Mouse (Mus musculus): ENCODE data around the gene Ell3. TPM values are rescaled to one million over a fixed set of nuclear protein-coding genes. Genes with fewer than 3 reads are reported as not detected.

Gene Ell3
- 77.0 to 92.7 TPM (median 80.8 TPM) in 4 replicates for total RNA-seq (2023)

DNA sequence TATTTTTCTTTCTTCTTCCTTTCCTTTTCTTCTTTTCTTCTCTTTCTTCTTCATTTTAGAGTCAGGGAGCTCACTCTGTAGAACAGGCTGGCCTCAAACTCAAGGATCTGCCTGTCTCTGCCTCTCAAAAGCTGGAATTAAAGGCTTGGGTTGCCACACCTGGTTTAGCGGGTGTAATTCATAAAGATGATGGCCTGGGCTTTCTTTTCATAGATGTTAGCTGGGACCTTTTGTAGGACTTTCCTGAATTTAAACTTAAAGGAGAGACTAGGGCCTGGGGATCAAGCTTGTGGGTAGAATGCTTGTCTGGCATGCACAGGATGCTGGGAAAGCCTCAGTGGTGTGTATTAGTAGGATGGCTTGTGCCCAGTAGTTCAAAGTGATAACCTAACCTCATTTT is at the start of gene Ell3:
Gene Ell3 (minus strand): TSS at position 101 of the 400 bp plus-strand sequence.

DNA sequence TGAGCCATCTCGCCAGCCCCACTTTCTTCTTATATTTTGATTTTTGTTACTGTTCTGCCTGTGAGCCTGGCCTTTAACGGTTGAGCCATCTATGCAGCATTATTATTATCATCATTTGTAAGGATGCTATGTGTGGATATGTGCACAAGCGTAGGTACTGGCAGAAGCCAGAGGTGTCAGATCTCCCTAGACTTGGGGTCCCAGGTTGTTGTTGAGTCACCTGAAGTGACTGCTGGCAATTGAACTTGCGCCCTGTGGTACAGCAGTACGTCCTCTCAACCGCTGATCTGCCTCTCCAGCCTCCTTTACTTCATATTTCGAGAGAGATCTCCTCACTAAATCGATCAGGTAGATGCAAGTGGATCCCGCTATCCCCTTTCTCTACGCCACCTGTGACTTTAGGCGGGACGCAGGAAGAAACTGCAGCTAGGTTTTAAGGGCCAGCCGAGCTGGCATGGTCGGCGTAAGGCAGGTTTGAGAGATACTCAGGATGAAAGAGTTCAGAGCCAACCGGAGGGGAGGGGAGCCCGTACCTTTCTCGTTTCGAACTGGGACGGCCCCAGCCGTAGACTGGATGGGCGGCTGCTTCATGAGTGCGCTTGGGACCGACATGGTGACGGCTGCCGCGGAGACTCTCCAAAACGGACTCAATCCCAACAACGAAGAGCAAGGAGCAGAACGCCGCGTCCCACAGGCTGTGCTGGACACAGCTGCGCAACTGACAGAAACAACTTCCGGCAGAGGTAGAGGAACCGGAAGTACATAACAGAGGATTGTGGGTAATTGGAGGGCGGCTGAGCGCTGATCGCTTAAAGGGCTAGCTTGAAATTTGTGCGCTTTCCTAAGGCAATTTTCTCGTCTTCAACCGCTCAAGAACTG is 29.5 kb upstream of the Ell3 start, which contains the start of gene Mfap1b:
Gene Mfap1b (minus strand): TSS at position 767 of the 879 bp plus-strand sequence.

DNA sequence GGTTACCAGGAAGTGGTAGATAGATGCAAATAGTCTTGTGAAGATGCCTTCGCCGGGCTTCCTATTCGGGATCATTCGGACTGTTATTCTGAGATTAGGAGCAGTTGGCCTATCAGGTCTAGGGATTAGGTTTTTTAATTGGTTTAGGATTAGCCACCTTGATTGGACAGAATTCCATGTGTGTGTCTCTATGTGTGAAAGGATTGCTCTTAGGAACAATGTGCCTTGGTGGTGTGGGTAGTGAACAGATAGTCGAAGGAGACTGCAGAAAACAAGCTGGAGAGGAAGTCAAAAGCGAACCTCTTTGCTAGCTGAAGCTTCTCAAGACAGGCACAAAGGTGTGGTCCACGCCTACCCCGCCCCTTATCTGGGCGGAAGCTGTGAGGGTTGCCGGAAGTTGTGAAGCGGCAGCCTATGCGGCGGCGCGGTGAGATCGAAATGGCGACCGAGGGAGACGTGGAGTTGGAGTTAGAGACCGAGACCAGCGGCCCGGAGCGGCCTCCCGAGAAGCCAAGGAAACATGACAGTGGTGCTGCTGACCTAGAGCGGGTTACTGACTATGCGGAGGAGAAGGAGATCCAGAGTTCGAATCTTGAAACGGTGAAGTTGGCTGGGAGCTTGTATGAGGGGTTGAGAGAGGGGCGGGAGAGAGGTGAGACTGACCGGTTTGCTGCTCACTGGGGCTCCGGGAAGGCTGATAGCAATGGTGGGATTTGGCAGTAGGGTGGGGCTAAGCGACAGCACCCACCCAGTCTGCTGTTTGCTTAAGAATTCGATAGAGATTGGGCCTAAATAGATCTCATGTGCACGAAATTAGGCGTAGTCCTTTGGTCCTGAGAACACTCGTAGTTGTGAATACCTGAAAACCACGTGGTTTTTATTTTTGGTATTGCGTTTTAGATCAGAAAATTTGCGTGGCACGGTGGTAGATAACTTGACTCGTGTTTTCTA is 12.9 kb upstream of the Ell3 start, which contains the start of gene Serinc4:
Gene Serinc4 (minus strand): TSS at position 90 of the 951 bp plus-strand sequence.

DNA sequence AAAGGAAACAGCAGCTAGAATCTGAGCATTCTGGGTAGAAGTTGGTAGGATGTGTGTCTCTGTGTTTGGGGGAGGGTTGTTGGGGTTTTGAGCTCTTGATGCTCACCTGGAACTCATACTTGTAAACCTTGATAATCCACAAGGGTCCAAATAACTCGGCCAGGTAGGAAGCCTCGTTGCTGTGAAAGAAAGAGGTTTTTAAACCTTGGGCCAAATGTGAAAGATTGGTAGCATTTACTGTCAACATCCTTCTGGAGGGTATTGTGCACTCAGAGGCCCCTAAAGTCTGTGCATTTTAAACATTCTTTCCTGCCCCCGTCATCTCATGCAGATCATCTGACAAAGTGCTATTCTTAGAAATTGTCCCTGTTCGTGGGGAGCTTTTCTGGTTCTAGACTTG is 8.9 kb upstream of the Ell3 start, which contains the start of gene Hypk:
Gene Hypk (plus strand): TSS at position 301 of the 400 bp plus-strand sequence.

DNA sequence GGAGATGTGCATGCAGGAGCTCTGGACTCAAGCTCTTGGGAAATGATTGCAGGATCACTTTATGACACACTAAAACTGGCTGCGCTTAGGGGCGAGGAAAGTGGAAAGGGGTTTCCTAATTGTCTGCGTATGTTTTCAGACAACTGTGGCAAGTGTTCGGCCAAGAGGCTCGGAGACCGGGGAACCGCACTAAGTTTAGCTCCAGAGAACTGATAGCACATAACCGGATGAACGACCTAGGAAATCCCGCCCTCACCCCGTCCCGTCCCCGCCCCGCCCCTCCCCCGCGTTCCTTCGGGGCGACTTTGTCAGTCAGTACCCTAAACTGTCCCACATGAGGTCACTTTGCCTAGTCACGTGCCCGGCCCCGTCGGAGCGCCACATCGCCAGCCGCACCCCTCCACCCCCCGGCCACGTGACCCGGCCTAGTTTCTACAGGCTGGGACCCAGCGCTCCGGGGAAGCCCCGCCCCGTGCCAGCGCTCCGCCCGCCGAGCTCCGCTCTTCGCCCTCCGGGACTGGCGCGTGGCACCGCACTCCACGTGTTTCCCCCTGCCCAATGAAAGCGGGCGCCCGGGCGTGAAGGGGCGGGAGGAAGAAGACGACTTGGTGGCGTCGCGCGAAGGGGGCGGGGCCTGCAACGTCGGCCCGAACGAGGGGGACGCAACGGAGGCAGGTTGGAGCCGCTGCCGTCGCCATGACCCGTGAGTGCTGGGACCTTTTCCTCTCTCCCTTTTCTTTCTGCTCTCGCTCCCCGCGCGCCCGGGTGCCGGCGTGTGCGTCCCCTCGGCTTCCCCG is 4.9 kb upstream of the Ell3 start, which contains the start of gene Serf2:
Gene Serf2 (plus strand): TSS at position 457 of the 797 bp plus-strand sequence.

DNA sequence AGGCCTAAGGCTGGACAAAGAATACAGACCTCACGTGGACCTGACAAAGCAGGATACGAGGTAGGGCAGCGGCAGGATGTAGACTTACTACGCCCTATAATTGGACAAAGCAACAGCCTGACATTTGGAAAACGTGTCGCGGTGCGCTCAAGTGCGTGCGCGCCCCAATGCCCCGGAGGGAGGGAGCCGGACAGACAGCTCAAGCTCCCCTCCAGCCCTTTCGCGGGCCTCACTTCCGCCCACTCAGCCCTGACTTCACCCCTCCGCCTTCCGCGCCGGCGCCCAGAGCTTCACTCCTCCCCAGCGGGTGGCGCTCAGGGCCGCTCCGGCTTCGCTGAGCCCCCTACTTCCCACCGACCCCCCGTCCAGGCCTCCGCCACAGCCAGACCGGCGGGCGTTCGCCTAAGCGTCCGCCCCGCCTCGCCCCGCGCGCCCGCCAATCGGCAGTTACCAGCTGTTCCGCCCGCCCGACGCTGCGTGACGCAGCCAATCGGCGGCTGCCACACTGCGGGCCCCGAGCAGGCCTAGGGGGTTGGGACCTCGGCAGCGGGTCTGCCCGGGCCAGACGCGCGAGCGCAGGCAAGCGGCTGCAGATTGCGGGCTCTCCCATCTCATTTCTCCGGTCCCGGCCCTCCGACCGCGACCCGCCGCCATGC is 30.6 kb downstream of the Ell3 start, which contains the start of the genes Pdia3 and Catsper2:
Gene Pdia3 (plus strand): TSS at position 389 of the 656 bp plus-strand sequence.
Gene Catsper2 (minus strand): TSS at position 406 of the 656 bp plus-strand sequence.

Other genes starting within 250 kb of the Ell3 start
- 89.0 to 109 TPM (median 98.1 TPM) in 4 replicates for gene Trp53bp1, start 172.9 kb downstream of the Ell3 start, total RNA-seq (2023)
- 0.06 to 0.55 TPM (median 0.14 TPM) in 4 replicates for gene Map1a, start 154.7 kb downstream of the Ell3 start, total RNA-seq (2023)
- 24.5 to 29.2 TPM (median 25.0 TPM) in 4 replicates for gene Ppip5k1, start 88.9 kb downstream of the Ell3 start, total RNA-seq (2023)
- not detected in 4 replicates for gene Ckmt1, start 86.6 kb downstream of the Ell3 start, total RNA-seq (2023)
- gene Strc, start 57.1 kb downstream of the Ell3 start, total RNA-seq (2023): not detected in 4 replicates
- 104 to 133 TPM (median 121 TPM) in 4 replicates for gene Pdia3, start 30.5 kb downstream of the Ell3 start, total RNA-seq (2023)
- gene Catsper2, start 30.5 kb downstream of the Ell3 start, total RNA-seq (2023): 1.9 to 4.9 TPM (median 2.5 TPM) in 4 replicates
- 255 to 290 TPM (median 275 TPM) in 4 replicates for gene Serf2, start 4.9 kb upstream of the Ell3 start, total RNA-seq (2023)
- gene Hypk, start 9.0 kb upstream of the Ell3 start, total RNA-seq (2023): 36.4 to 40.8 TPM (median 39.8 TPM) in 4 replicates
- gene Serinc4, start 12.5 kb upstream of the Ell3 start, total RNA-seq (2023): 0.49 to 1.8 TPM (median 0.80 TPM) in 4 replicates
- 42.9 to 51.5 TPM (median 46.5 TPM) in 4 replicates for gene Mfap1b, start 29.8 kb upstream of the Ell3 start, total RNA-seq (2023)
- gene Mfap1a, start 62.4 kb upstream of the Ell3 start, total RNA-seq (2023): 43.6 to 50.9 TPM (median 46.4 TPM) in 4 replicates
- 15.3 to 17.5 TPM (median 17.1 TPM) in 4 replicates for gene Wdr76, start 62.4 kb upstream of the Ell3 start, total RNA-seq (2023)

All from B cell, adult 62 days (primary cell).